Mouse (Mus musculus) embryonic facial prominence, embryonic 11.5 days (tissue): ENCODE data around the gene Hoxd4. TPM values are rescaled to one million over a fixed set of nuclear protein-coding genes. Genes with fewer than 3 reads are reported as not detected.

ENCODE experiments used
- ATAC-seq: fragments of 200-750 bp; cut with Nextera tagmentation; replicated peaks from 2 replicates; pipeline ENCODE4 v1.8.0; 2017; ENCODE audit warnings: low read depth; ENCODE audit not compliant: insufficient number of reproducible peaks, low FRiP score, low TSS enrichment
- DNase-seq: peaks from one replicate; pipeline ENCODE4 v3.0.0-alpha.2; 2015; ENCODE audit warnings: low spot score
- H3K27ac ChIP-seq: fragments of 300-500 bp; sonication (generic); replicated peaks from 2 replicates; pipeline ENCODE4 v1.5.1; 2014; ENCODE audit warnings: mild to moderate bottlenecking, low read depth, low read length, control low read depth
- H3K27me3 ChIP-seq: fragments of 300-500 bp; sonication (generic); 2 replicates; pipeline ENCODE4 v1.6.1; 2014; ENCODE audit warnings: mild to moderate bottlenecking, low read length, moderate library complexity, mixed read lengths; ENCODE audit not compliant: control insufficient read depth, insufficient read depth
- H3K36me3 ChIP-seq: fragments of 300-500 bp; sonication (generic); replicated peaks from 2 replicates; pipeline ENCODE4 v1.6.1; 2014; ENCODE audit warnings: low read depth, mild to moderate bottlenecking, low read length, moderate library complexity, mixed read lengths; ENCODE audit not compliant: control insufficient read depth, insufficient read depth
- H3K4me1 ChIP-seq: fragments of 300-500 bp; sonication (generic); 2 replicates; pipeline ENCODE4 v1.6.1; 2014; ENCODE audit warnings: low read length, mixed read lengths; ENCODE audit not compliant: control insufficient read depth, insufficient read depth
- H3K4me2 ChIP-seq: fragments of 300-500 bp; sonication (generic); 2 replicates; pipeline ENCODE4 v1.6.1; 2014; ENCODE audit warnings: low read depth, mild to moderate bottlenecking, control low read depth, low read length, moderate library complexity
- H3K4me3 ChIP-seq: fragments of 300-500 bp; sonication (generic); 2 replicates; pipeline ENCODE4 v1.5.1; 2014; ENCODE audit warnings: low read depth, low read length, control low read depth
- H3K9ac ChIP-seq: fragments of 300-500 bp; sonication (generic); replicated peaks from 2 replicates; pipeline ENCODE4 v1.6.1; 2014; ENCODE audit warnings: mild to moderate bottlenecking, control low read depth, low read length
- H3K9me3 ChIP-seq: fragments of 300-500 bp; sonication (generic); replicated peaks from 2 replicates; pipeline ENCODE4 v1.6.1; 2016; ENCODE audit warnings: mild to moderate bottlenecking, low read length, inconsistent platforms, mixed read lengths; ENCODE audit not compliant: control insufficient read depth
- WGBS: fragments of 180-500 bp; shearing (Covaris S2); extraction: QIAGEN DNeasy Blood & Tissue Kit; methylation state at CpG from one replicate; pipeline ENCODE4 v1.1.7; 2014; 5-methylcytosine and 5-hydroxymethylcytosine counted together
- polyA plus RNA-seq: library from polyadenylated mRNA; unstranded; fragments of >200 nt; fragmentation: Nextera tagmentation; extraction: Ambion mirVana; gene quantifications from 2 replicates; pipeline ENCODE4 v1.2.1, GENCODE M21; 2014

Hoxd4 gene
- polyA plus RNA-seq, 1 experiment from 2014 or later = 0.18 TPM

- H3K36me3 ChIP-seq = no peaks in the 10 kb centered on the region
- peaks cover 79% of the 10 kb centered on the region for H3K27me3 ChIP-seq
- H3K27ac ChIP-seq = no peak overlapping the region
- 4% methylated on average over 19 of the region's 19 CpGs for WGBS
- H3K4me1 ChIP-seq = 0 out of 2 replicates have a peak, but pooled peaks cover 2% of the 10 kb centered on the region
- no peak overlapping the region for H3K9ac ChIP-seq
- no peak for ATAC-seq
- H3K4me3 ChIP-seq = no peak overlapping the region
- DNase-seq = no peak
- H3K4me2 ChIP-seq = no peak overlapping the region
- no peaks in the 10 kb centered on the region for H3K9me3 ChIP-seq
These were observed 1.8 kb downstream of the Hoxd4 start for GRCm38 (mm10) chr2:74713239-74714150.

DNA sequence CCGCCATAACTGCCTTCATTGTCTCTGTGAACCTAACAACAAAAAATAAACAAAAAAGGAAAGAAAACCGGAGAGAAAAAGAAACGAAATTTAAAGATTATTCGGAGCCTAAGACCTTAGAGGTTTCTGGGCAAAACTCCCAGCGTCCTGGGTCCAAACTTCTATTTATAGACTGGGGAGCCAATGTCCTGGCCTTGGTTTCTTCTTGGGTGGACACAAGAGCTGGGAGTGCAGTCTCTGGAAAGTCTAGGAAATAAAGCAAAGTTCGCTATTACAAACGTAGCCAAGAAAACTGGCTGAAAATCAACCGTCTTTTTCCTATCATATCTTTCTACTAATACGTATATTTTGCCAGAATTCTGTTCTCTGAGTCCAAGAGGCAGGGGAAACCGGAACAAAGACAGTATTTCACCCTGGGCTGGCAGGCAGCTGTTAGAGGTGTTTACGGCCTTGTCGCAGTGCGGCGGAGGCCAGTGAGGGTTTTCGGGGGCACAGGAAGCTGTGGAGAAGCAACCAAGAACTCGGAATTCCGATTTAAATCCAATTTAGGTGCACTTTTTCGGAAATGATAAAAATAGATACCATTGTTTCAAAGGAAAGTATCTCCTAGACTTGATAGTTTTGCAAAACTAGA, 2.5 kb downstream of the Hoxd4 start:
- H3K36me3 ChIP-seq = no peaks in the 10 kb centered on the region
- H3K9ac ChIP-seq = no peak overlapping the region
- 0 out of 2 replicates have a peak, but pooled peaks cover 2% of the 10 kb centered on the region for H3K4me1 ChIP-seq
- 2% methylated on average over 18 of the region's 18 CpGs for WGBS
- no peak overlapping the region for H3K4me2 ChIP-seq
- no peak overlapping the region for H3K4me3 ChIP-seq
- no peak for ATAC-seq
- H3K9me3 ChIP-seq = no peaks in the 10 kb centered on the region
- no peak overlapping the region for H3K27ac ChIP-seq
- no peak for DNase-seq
- H3K27me3 ChIP-seq = peaks cover 78% of the 10 kb centered on the region

DNA sequence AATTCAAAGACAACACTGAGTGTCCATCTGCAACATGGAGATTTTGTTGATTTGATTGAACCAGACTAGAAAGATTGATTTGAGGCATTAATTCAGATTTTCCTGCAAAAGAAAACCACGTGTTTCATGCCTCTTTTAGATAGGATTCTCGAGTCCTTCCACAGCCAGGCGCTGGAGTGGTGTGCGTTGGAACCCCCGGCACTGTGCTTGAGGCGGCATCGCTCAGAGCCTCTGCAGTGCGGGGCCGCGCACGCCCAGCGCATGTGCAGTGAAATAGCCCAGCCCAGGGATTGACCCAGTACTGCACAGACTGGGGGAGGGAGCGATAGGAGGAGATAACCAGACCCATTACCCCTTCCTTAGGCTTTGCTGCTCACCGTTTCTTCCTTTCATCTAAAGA, 3.2 kb downstream of the Hoxd4 start:
- Histone ChIP-seq H3K4me2 (no peak overlapping the region), H3K4me3 (no peak overlapping the region), H3K27me3 (peaks cover 77% of the 10 kb centered on the region), H3K27ac (no peak overlapping the region), H3K9me3 (no peaks in the 10 kb centered on the region), H3K36me3 (no peaks in the 10 kb centered on the region), H3K4me1 (0 out of 2 replicates have a peak, but pooled peaks cover 2% of the 10 kb centered on the region), H3K9ac (no peak overlapping the region)
- ATAC-seq (no peak), DNase-seq (no peak)
- under 1% methylated on average over 14 of the region's 14 CpGs for WGBS

GRCm38 (mm10) chr2:74715504-74716241, 3.9 kb downstream of the Hoxd4 start:
- WGBS = 2% methylated on average over 26 of the region's 26 CpGs
- H3K9me3 ChIP-seq = no peaks in the 10 kb centered on the region
- H3K36me3 ChIP-seq = no peaks in the 10 kb centered on the region
- H3K27ac ChIP-seq = no peak overlapping the region
- H3K4me2 ChIP-seq = peak overlapping the region; percentile 34; the same call in 1 of the 2 replicates
- H3K27me3 ChIP-seq = peaks cover 75% of the 10 kb centered on the region
- no peak overlapping the region for H3K9ac ChIP-seq
- 0 out of 2 replicates have a peak, but pooled peaks cover 2% of the 10 kb centered on the region for H3K4me1 ChIP-seq
- DNase-seq (peak; percentile 95), ATAC-seq (peak; percentile 85; the same call in 1 of the 2 replicates)
- no peak overlapping the region for H3K4me3 ChIP-seq

- no peak overlapping the region for H3K4me3 ChIP-seq
- H3K27me3 ChIP-seq = peaks cover 83% of the 10 kb centered on the region
- 10% methylated on average over 2 of the region's 2 CpGs for WGBS
- no peaks in the 10 kb centered on the region for H3K36me3 ChIP-seq
- H3K4me2 ChIP-seq = no peak overlapping the region
- H3K4me1 ChIP-seq = no peaks in the 10 kb centered on the region
- no peak overlapping the region for H3K27ac ChIP-seq
- H3K9ac ChIP-seq = no peak overlapping the region
- H3K9me3 ChIP-seq = no peaks in the 10 kb centered on the region
- ATAC-seq (no peak), DNase-seq (no peak)
These were observed 8.7 kb downstream of the Hoxd4 start for GRCm38 (mm10) chr2:74720384-74720783.

DNA sequence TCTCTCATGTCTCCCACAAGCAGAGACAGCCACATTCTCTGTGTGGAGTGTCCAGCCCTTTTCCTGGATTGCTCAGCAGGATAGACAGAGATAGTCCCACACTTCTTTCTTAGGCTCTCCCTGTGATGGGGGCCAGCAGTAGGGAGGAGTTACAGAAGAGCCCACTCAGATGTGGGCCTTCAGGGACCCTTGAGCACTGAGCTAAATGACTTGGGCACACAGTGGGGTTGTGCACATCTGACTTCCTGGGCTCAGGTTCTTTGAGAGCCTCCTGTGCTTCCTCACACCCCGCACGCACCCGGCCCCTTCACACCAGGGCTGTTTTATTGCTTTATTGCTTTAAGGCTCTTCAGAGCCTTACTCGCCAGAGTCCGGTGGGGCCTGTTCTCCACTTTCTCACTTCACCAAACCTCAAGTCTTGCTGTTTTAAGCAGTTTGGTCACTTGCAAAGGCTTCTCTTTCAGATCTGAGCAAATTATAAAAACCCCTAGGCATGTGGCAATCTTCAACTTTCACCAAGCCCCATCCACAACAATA, 9.3 kb downstream of the Hoxd4 start:
- Histone ChIP-seq H3K9me3 (no peaks in the 10 kb centered on the region), H3K27me3 (peaks cover 85% of the 10 kb centered on the region), H3K4me2 (no peak overlapping the region), H3K9ac (no peak overlapping the region), H3K27ac (no peak overlapping the region), H3K36me3 (no peaks in the 10 kb centered on the region), H3K4me3 (no peak overlapping the region), H3K4me1 (no peaks in the 10 kb centered on the region)
- DNase-seq (no peak), ATAC-seq (no peak)
- under 1% methylated on average over 5 of the region's 5 CpGs for WGBS

DNA sequence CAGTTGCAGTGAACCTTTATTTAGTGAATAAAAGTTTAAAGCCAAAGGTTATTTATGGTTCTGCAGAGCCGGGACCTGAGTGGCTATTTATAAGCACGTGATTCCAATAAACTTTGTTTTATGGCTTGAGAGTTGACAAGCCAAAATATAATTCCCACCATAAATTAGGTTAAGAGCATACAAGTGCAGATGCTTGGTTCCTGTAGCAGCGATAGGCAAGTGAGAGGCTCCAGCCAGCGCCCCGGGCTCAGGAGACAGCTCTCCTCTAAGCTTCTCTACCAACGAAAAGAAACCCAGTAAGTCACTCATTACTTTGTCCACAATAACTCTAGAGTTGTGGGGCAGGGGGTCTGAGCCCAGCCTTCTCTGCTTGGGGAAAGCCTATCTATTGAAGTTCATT, 10.2 kb downstream of the Hoxd4 start:
- Histone ChIP-seq H3K4me3 (no peak overlapping the region), H3K27ac (no peak overlapping the region), H3K9me3 (no peaks in the 10 kb centered on the region), H3K4me2 (no peak overlapping the region), H3K4me1 (no peaks in the 10 kb centered on the region), H3K36me3 (no peaks in the 10 kb centered on the region), H3K9ac (no peak overlapping the region), H3K27me3 (peaks cover 87% of the 10 kb centered on the region)
- no peak for DNase-seq
- WGBS = 3% methylated on average over 6 of the region's 6 CpGs
- no peak for ATAC-seq
